ENCODE assay signal across 1 mouse cellular context in the genomic region with DNA sequence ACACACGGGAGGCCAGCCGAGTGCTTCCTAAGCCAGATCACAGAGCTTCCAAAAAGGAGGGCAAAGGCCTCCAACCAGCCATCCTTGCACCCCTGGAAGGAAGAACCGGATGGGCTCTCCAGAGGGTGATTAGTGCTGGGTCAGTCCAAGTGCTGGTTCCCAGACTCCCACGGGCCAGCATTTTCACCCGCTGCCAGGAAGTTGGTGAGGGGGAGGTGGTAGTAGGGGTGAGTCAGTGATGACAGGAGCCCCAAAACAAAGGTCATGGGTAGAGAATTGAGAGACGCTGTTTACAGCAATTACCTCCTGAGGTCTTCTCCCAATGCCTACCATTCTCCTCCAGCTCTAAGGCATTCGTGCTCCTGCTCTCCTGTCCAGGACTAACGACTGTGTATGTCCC.
TF ChIP-seq lines count a peak whose summit lies in the region.

No protein-coding gene starts in this region.

TF ChIP-seq in CH12.LX, 34 proteins besides CTCF, POLR2A, EP300 and RAD21:
- no peak for TF ChIP-seq JUND (conservative IDR thresholded peaks at IDR 0.05; ENCODE audit: low read depth, low read length)
- TF ChIP-seq ZC3H11A (IDR thresholded peaks at IDR 0.05; ENCODE audit: low read depth, low read length) = no peak
- no peak for TF ChIP-seq HCFC1 (IDR thresholded peaks at IDR 0.05; ENCODE audit: low read depth, low read length)
- no peak for TF ChIP-seq USF1 (IDR thresholded peaks at IDR 0.05; ENCODE audit: low read depth, low read length)
- TF ChIP-seq MAX (IDR thresholded peaks at IDR 0.05; ENCODE audit: low read length) = no peak
- no peak for TF ChIP-seq ZKSCAN1 (IDR thresholded peaks at IDR 0.05; ENCODE audit: borderline replicate concordance, low read depth, low read length)
- TF ChIP-seq E2F4 (IDR thresholded peaks at IDR 0.05; ENCODE audit: insufficient replicate concordance, low read depth, low read length) = no peak
- TF ChIP-seq USF2 (conservative IDR thresholded peaks at IDR 0.05; ENCODE audit: low read depth, low read length) = no peak
- TF ChIP-seq MAFK (IDR thresholded peaks at IDR 0.05; ENCODE audit: insufficient replicate concordance, low read length) = no peak
